Mouse (Mus musculus) liver, embryonic 12.5 days (tissue): ENCODE results near the gene Arhgef11. TPM values are rescaled to one million over a fixed set of nuclear protein-coding genes. Genes with fewer than 3 reads are reported as not detected.

Experiments used
- ATAC-seq: fragments of 200-750 bp; cut with Nextera tagmentation; 2 replicates; pipeline ENCODE4 v1.8.0; 2017; ENCODE audit warnings: moderate number of reproducible peaks, mild to moderate bottlenecking, moderate library complexity
- H3K27ac ChIP-seq: fragments of 300-500 bp; sonication (generic); 2 replicates; pipeline ENCODE4 v1.5.1; 2016; ENCODE audit warnings: mild to moderate bottlenecking
- H3K27me3 ChIP-seq: fragments of 300-500 bp; sonication (generic); replicated peaks from 2 replicates; pipeline ENCODE4 v1.6.1; 2016; ENCODE audit warnings: mild to moderate bottlenecking, moderate library complexity
- H3K36me3 ChIP-seq: fragments of 300-500 bp; sonication (generic); 2 replicates; pipeline ENCODE4 v1.6.1; 2016; ENCODE audit warnings: mild to moderate bottlenecking, moderate library complexity
- H3K4me1 ChIP-seq: fragments of 300-500 bp; sonication (generic); 2 replicates; pipeline ENCODE4 v1.6.1; 2016
- H3K4me2 ChIP-seq: fragments of 300-500 bp; sonication (generic); 2 replicates; pipeline ENCODE4 v1.6.1; 2016; ENCODE audit warnings: mild to moderate bottlenecking, moderate library complexity
- H3K4me3 ChIP-seq: fragments of 300-500 bp; sonication (generic); 2 replicates; pipeline ENCODE4 v1.5.1; 2016; ENCODE audit warnings: mild to moderate bottlenecking, moderate library complexity
- H3K9ac ChIP-seq: fragments of 300-500 bp; sonication (generic); 2 replicates; pipeline ENCODE4 v1.6.1; 2016; ENCODE audit warnings: mild to moderate bottlenecking, moderate library complexity
- H3K9me3 ChIP-seq: fragments of 300-500 bp; sonication (generic); replicated peaks from 2 replicates; pipeline ENCODE4 v1.6.1; 2016; ENCODE audit warnings: mild to moderate bottlenecking, moderate library complexity
- WGBS: fragments of 180-500 bp; shearing (Covaris S2); methylation state at CpG from one replicate; pipeline ENCODE4 v1.1.7; 2016; ENCODE audit not compliant: insufficient replicate concordance; 5-methylcytosine and 5-hydroxymethylcytosine counted together
- polyA plus RNA-seq: library from polyadenylated mRNA; unstranded; fragments of >200 nt; fragmentation: Nextera tagmentation; extraction: Ambion mirVana; gene quantifications from 2 replicates; pipeline ENCODE4 v1.2.1, GENCODE M21; 2016

Arhgef11 gene
- polyA plus RNA-seq, 1 experiment from 2014 or later = 4.2 TPM

DNA sequence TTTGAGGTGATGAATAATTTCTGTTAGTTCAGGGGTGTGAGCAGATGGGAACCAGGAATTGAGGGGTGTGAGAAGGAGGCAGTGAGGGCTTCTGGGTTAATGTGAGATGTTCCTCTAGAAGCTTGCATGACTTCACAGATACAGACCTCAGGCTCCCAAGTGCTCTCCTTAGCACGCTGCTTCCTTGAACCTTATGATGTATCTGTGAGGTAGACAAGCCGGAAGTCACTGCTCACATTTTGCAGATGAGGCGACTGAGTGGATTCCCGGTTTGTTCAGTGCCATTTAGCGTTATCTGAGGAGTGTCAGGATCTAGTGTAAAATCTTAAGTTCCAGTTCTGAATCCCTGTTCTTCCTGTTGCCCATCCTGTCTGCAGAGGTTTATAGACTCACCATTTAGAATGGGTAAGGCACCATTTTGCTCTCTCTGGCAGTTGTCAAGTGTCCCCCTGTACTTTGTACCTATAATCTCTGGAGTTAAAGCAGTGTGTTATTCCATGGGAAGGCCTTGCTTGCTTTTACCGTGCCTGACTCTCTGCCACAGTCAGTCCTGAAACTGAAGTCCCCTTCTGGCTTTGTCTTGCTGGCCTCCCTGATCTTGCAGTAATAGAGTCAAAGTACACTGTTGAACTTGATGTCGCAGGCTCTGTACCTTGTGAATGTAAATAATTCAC lies 3.0 kb downstream of the Arhgef11 start:
- no peak for ATAC-seq
- H3K4me3 ChIP-seq = peak overlapping the region; percentile 3; the same call in 1 of the 2 replicates
- WGBS = 61% methylated on average over 7 of the region's 7 CpGs
- H3K4me2 ChIP-seq = peak overlapping the region; percentile 88
- H3K4me1 ChIP-seq = peaks cover 34% of the 10 kb centered on the region
- no peak overlapping the region for H3K27ac ChIP-seq
- no peaks in the 10 kb centered on the region for H3K9me3 ChIP-seq
- H3K27me3 ChIP-seq = peaks cover 19% of the 10 kb centered on the region
- no peaks in the 10 kb centered on the region for H3K36me3 ChIP-seq
- H3K9ac ChIP-seq = no peak overlapping the region

DNA sequence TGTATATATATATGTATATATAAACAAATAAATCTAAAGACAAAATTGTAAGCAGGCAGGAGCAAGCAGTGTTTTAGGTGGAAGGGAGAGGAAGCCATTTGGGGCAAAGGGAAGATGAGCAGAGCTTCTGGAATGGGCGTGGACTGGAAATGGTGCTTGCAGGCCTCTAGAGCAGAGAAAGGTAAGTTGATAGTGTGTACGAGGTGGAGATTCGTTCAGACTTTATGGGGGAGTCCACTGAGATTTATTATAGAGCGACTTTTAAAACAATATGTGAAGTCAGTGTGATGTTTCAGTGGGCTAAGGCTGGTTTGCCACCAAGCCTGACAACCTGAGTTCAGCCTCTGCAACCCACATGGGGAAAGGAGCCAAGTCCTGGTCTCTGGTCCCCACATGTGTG lies 7.5 kb downstream of the Arhgef11 start:
- H3K4me2 ChIP-seq = no peak overlapping the region
- H3K36me3 ChIP-seq = no peaks in the 10 kb centered on the region
- H3K4me3 ChIP-seq = no peak overlapping the region
- no peak overlapping the region for H3K9ac ChIP-seq
- no peaks in the 10 kb centered on the region for H3K27me3 ChIP-seq
- no peak for ATAC-seq
- peaks cover 7% of the 10 kb centered on the region for H3K4me1 ChIP-seq
- 73% methylated on average over 4 of the region's 4 CpGs for WGBS
- H3K9me3 ChIP-seq = no peaks in the 10 kb centered on the region
- no peak overlapping the region for H3K27ac ChIP-seq

DNA sequence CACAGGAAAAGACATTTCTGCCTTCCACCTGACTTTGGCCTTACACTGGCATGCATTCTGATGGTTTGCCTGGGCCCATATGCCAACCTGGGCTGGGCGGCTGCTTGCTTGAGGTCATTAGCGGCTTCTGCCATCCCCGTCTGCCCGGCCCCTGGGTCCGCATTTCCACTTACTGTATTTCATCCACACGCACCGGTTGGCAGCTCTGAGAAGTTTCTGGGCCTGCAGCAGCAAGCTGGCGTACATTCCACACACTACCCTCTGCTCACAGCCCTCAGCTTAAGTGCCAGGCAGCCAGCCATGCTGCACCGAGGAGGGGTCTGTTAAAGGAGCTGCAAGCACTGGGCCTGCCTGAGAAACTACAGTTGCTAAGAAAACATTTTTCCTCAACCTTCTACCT lies 13.5 kb downstream of the Arhgef11 start:
- H3K36me3 ChIP-seq = no peaks in the 10 kb centered on the region
- H3K9me3 ChIP-seq = no peaks in the 10 kb centered on the region
- WGBS = 85% methylated on average over 9 of the region's 9 CpGs
- H3K27me3 ChIP-seq = no peaks in the 10 kb centered on the region
- no peak overlapping the region for H3K27ac ChIP-seq
- ATAC-seq = no peak
- no peaks in the 10 kb centered on the region for H3K4me1 ChIP-seq
- H3K4me3 ChIP-seq = no peak overlapping the region
- no peak overlapping the region for H3K9ac ChIP-seq
- H3K4me2 ChIP-seq = no peak overlapping the region

DNA sequence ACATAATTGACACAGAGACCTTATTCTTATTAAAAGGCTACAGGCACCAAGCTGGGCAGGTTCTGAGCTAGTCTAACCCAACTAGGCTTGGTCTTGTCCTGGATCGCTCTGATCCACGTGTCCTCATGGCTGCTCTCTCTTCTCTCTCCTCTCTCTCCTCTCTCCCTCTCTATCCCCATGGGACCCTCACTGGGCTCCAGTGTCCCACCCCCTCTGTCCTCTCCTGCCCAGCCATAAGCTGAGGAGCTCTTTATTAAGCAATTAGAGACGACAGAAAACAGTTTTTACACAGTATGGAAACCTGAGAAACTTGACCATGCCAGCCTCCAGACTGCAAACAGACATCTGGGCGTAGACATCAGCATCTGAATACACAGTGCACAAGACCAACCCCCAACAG lies 14.0 kb downstream of the Arhgef11 start:
- Histone ChIP-seq H3K9ac (no peak overlapping the region), H3K36me3 (no peaks in the 10 kb centered on the region), H3K27ac (no peak overlapping the region), H3K4me3 (no peak overlapping the region), H3K4me2 (no peak overlapping the region), H3K27me3 (no peaks in the 10 kb centered on the region), H3K4me1 (no peaks in the 10 kb centered on the region), H3K9me3 (no peaks in the 10 kb centered on the region)
- WGBS = 71% methylated on average over 4 of the region's 4 CpGs
- ATAC-seq = no peak

DNA sequence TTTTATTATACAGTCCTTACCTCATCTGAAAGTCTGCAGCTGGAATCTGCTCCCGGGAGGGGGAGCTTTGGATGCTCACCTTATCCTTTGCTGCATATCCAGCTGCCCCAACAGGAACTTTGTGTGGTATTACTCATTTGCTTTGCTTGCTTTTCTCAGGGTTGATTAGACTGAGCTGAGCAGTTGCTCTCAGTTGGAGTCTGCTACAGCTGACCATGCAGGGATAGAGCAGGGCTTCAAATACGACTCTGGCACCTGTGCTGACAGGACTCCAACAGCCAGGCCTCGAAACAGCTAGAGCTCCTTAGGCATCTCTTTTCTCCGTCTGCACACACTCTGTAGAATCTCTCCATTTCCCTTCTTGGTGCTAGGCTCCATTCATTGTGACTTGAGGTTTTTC lies 18.2 kb downstream of the Arhgef11 start:
- H3K4me2 ChIP-seq = no peak overlapping the region
- ATAC-seq = no peak
- no peak overlapping the region for H3K9ac ChIP-seq
- H3K4me3 ChIP-seq = no peak overlapping the region
- WGBS = 69% methylated on average over 4 of the region's 4 CpGs
- no peaks in the 10 kb centered on the region for H3K36me3 ChIP-seq
- no peaks in the 10 kb centered on the region for H3K27me3 ChIP-seq
- no peak overlapping the region for H3K27ac ChIP-seq
- H3K4me1 ChIP-seq = no peaks in the 10 kb centered on the region
- no peaks in the 10 kb centered on the region for H3K9me3 ChIP-seq

DNA sequence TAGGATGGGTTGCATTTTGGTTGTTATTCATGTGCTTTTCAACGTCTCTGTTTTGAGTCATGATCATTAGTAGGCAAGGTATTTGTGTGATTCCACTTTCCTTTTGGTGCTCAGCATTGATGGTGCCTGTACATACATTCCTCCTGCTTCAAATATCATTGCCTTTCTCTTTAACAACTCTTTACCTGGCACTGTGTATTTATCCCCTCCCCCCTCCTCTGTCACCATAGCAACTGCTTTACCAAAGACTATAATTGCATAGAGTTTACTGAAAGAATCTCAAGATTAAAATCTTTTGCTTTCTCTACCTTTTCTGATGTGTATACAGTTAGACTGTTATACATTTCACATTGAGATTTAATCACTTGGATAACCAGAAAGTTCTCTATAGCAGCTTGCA lies 26.1 kb downstream of the Arhgef11 start:
- Histone ChIP-seq H3K36me3 (0 out of 2 replicates have a peak, but pooled peaks cover 3% of the 10 kb centered on the region), H3K9me3 (no peaks in the 10 kb centered on the region), H3K4me2 (no peak overlapping the region), H3K27ac (no peak overlapping the region), H3K9ac (no peak overlapping the region), H3K4me3 (no peak overlapping the region), H3K4me1 (no peaks in the 10 kb centered on the region), H3K27me3 (no peaks in the 10 kb centered on the region)
- ATAC-seq = no peak
- 62% methylated on average over 1 of the region's 1 CpGs for WGBS

DNA sequence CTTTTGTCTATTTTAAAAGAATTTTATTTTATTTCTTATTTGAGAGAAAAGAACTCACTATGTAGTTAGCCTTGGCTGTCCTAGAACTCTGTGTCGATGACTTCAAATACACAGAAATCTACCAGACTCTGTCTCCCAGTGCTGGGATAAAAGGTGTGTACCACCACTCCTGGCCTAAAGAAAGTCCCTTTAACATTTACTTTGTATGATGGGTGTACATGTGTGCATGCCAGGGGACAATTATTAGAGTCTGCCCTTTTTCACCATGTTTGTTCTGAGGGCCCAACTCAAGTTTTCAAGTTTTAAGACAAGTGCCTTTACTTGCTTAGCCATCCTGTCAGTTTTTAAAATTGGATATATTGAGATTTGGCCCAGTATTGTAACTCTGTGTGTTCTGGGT lies 28.8 kb downstream of the Arhgef11 start:
- Histone ChIP-seq H3K36me3 (no peaks in the 10 kb centered on the region), H3K4me3 (no peak overlapping the region), H3K4me2 (no peak overlapping the region), H3K27me3 (no peaks in the 10 kb centered on the region), H3K27ac (no peak overlapping the region), H3K9me3 (no peaks in the 10 kb centered on the region), H3K9ac (no peak overlapping the region), H3K4me1 (no peaks in the 10 kb centered on the region)
- no peak for ATAC-seq
- WGBS = 87% methylated on average over 1 of the region's 1 CpGs

DNA sequence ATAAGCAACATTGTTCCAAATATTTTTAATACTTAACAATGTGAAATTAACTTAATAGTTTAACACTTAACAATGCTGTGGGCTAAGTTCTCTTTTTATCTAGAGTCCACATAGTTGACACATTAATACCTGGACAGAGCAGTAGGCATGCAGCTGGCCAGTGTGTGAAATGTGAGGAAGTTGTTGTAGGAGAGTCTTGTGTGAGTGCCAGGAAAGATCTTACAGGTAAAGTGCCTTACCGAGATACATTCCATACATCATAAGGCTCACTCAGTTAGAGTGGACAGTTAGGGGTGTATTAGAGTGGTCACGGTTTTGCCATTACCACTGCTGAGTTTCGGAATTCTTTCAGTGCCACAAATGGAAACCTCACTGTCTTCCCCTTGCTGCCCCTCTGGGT lies 31.7 kb downstream of the Arhgef11 start:
- H3K9ac ChIP-seq = no peak overlapping the region
- no peak overlapping the region for H3K4me3 ChIP-seq
- no peaks in the 10 kb centered on the region for H3K27me3 ChIP-seq
- no peak overlapping the region for H3K27ac ChIP-seq
- no peaks in the 10 kb centered on the region for H3K36me3 ChIP-seq
- H3K4me1 ChIP-seq = no peaks in the 10 kb centered on the region
- 68% methylated on average over 3 of the region's 3 CpGs for WGBS
- H3K9me3 ChIP-seq = no peaks in the 10 kb centered on the region
- no peak for ATAC-seq
- no peak overlapping the region for H3K4me2 ChIP-seq

DNA sequence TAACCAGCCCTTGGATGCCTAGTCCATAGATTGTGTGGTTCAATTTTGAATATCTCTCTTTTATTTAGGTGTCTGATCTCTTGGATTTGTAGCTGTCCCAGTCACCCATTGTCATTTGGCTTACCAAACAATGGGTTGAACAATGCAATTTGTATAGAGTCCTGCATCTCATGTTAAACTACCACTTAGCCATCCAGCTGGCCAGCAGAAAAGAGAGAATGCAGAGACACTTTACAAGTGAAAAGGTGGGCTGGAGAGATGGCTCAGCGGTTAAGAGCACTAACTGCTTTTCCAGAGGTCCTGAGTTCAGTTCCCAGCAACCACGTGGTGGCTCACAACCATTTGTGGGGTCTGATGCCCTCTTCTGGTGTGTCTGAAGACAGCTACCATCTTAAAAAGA lies 41.0 kb downstream of the Arhgef11 start:
- H3K27ac ChIP-seq = no peak overlapping the region
- H3K4me2 ChIP-seq = no peak overlapping the region
- H3K4me3 ChIP-seq = no peak overlapping the region
- H3K36me3 ChIP-seq = no peaks in the 10 kb centered on the region
- 56% methylated on average over 2 of the region's 2 CpGs for WGBS
- H3K9me3 ChIP-seq = no peaks in the 10 kb centered on the region
- no peaks in the 10 kb centered on the region for H3K27me3 ChIP-seq
- H3K4me1 ChIP-seq = peaks cover 10% of the 10 kb centered on the region
- H3K9ac ChIP-seq = no peak overlapping the region
- no peak for ATAC-seq

DNA sequence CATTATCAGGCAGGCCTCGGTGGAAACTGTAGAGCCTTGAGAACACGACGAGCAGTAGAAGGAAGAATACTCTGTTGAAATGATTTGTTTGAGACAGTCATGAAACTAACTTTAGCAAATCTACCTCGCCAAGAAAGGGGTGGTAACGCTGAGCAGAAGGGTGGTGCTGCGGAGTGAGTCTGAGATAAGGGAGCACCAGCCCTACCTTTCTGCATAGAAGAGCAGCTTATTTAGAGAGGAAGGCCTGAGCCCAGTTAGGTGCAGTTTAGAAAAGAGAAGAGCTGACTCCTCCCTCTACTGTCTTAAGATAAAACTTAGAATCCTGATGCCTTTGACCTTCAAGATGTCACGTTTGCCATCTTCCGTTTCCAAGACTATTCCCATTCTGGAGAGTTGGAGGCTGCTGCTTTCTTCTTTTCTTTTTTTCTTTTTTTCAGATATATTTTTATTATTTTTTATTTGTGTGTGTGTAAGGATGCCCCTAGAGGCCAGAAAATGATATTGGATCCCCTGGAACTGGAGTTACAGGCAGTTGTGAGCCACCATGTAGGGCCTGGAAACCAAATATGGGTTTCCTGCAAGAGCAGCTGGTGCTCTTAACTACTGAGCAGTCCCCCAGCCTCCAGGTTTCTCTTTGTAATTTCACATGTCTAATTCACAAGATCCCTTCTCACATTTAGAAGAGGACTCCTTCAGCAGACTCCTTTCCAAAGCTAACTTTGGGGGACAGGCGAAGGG lies 42.5 kb downstream of the Arhgef11 start:
- no peaks in the 10 kb centered on the region for H3K9me3 ChIP-seq
- no peak overlapping the region for H3K4me2 ChIP-seq
- ATAC-seq = peak; percentile 46; the same call in 1 of the 2 replicates
- no peak overlapping the region for H3K4me3 ChIP-seq
- no peak overlapping the region for H3K9ac ChIP-seq
- peaks cover 10% of the 10 kb centered on the region for H3K4me1 ChIP-seq
- H3K27ac ChIP-seq = no peak overlapping the region
- no peaks in the 10 kb centered on the region for H3K27me3 ChIP-seq
- H3K36me3 ChIP-seq = no peaks in the 10 kb centered on the region
- WGBS = 62% methylated on average over 9 of the region's 9 CpGs

DNA sequence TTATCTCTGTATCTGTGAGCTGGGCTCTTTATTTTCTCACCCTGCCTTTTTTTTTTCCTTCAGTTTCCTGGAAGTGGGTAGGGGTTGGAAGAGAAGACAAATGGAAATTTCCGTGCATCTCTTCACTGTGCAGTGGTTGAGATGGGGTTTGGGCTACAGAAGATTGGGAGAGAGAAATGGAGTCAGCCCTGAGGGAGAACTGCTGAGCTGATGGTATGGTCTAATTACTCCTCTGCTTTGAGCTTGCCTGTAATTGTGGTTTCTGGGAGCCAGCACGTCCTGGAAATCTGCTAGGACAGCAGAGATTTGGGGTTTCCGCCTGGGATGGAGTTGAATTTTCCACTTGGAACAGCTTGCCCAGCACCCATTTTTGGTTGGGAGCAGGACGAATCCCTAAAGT lies 43.1 kb downstream of the Arhgef11 start:
- WGBS = 60% methylated on average over 4 of the region's 4 CpGs
- peaks cover 10% of the 10 kb centered on the region for H3K4me1 ChIP-seq
- no peaks in the 10 kb centered on the region for H3K36me3 ChIP-seq
- no peaks in the 10 kb centered on the region for H3K27me3 ChIP-seq
- H3K27ac ChIP-seq = no peak overlapping the region
- ATAC-seq = no peak
- H3K9ac ChIP-seq = no peak overlapping the region
- no peaks in the 10 kb centered on the region for H3K9me3 ChIP-seq
- H3K4me3 ChIP-seq = no peak overlapping the region
- H3K4me2 ChIP-seq = no peak overlapping the region

DNA sequence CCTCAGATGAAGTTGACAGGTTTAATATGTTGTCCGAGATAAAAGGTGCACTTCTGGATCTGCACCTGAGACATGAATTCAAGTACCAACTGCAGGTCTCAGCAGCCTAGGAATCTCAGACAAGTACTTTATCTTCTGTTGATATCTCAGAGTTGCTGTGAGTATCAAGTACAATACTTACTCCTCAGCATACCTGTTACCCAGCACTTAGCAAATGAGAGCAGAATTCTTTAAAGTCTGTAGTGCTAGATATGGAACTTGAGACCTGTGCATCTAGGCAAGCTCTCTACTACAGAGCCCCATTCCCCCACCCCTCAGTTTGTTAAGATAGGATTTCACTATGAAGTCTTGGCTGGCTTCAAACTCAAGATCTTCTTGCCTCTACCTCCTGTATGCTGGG lies 43.9 kb downstream of the Arhgef11 start:
- no peaks in the 10 kb centered on the region for H3K9me3 ChIP-seq
- H3K27me3 ChIP-seq = no peaks in the 10 kb centered on the region
- no peaks in the 10 kb centered on the region for H3K36me3 ChIP-seq
- no peak overlapping the region for H3K4me2 ChIP-seq
- no peak overlapping the region for H3K27ac ChIP-seq
- ATAC-seq = no peak
- no peak overlapping the region for H3K9ac ChIP-seq
- H3K4me3 ChIP-seq = no peak overlapping the region
- H3K4me1 ChIP-seq = peaks cover 10% of the 10 kb centered on the region
- 62% methylated on average over 1 of the region's 1 CpGs for WGBS
